Mouse (Mus musculus): ENCODE data around the gene Mrpl20. TPM values are rescaled to one million over a fixed set of nuclear protein-coding genes. Genes with fewer than 3 reads are reported as not detected.

The Mrpl20 gene
- 121 and 130 TPM in 2 replicates for polyA plus RNA-seq (2012; rRNA removed)

GRCm38 (mm10) chr4:155802741-155803339, at the start of gene Mrpl20:
Mrpl20 (plus strand) TSS chr4:155802878.

GRCm38 (mm10) chr4:155760613-155761355, 41.9 kb upstream of the Mrpl20 start, which contains the start of gene Atad3a:
Atad3a (minus strand) TSS chr4:155761093.

DNA sequence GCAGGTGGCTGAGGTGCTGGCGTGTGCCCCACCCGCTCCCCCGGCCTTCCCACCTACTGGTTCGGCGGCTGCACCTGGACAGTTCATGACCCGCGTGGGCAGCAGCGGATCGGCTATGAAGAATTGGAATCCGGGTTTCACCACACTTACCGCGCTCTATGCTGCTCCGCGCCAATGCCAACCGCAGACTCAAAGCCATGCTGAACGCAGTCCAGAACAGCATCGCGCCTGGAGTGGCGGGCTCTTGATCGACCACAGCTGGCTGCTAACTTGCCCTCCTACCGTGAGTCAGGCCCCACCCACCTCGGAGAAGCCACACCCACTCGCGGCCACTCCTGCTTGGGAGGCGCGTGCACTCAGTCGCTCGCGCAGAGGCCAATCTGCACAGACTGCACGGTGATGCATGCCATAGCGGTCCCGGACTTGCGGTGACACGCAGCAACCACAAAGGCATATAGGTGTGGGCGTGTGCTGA, 28.4 kb upstream of the Mrpl20 start, which contains the start of gene Vwa1:
Gene Vwa1, minus strand, starts transcription at position 419 of the 475 bp plus-strand sequence.

DNA sequence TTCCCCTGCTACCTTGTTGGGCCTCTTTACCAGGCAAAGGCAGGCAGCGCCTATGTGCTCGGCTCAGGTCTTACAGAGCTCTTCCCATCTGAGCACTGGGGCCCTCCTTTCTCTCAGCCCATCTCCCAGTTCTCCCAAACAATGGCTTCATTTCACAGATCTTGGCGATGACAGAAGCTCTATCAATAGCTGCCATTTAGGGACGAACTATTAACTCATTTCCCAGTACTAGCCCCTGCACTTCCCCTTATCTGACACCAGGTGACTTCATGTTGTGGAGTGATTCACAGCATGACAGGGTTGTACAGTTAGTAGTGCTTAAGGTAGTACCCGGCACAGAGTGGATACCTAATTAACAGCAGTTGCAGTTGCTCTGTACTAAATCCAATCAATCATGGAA, 16.9 kb upstream of the Mrpl20 start, which contains the start of gene Tmem88b:
Gene Tmem88b, minus strand, starts transcription at position 56 of the 400 bp plus-strand sequence.

DNA sequence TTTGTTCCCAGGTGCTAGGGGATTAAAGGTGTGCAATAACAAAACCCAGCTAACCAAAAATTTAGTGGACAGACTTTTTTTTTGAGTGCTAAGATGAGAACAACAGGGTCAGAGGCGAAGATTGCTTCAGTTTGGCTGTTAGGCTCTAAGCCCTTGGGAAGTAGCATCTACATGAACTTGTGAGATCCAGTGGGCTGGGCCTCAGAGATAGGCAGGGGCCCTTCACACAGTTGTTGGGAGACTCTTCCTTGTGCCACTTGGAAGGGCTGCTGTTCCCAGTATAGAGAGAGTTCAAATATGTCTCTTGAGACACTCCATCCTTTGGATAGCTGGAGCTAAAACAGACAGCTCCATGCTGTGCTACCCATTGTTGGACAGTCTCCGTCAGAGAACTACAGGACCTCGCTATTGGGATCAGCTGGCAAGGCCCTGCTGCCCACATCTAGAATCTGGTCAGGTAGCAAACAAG, 12.6 kb upstream of the Mrpl20 start, which contains the start of gene Ankrd65:
Gene Ankrd65, plus strand, starts transcription at position 419 of the 469 bp plus-strand sequence.

DNA sequence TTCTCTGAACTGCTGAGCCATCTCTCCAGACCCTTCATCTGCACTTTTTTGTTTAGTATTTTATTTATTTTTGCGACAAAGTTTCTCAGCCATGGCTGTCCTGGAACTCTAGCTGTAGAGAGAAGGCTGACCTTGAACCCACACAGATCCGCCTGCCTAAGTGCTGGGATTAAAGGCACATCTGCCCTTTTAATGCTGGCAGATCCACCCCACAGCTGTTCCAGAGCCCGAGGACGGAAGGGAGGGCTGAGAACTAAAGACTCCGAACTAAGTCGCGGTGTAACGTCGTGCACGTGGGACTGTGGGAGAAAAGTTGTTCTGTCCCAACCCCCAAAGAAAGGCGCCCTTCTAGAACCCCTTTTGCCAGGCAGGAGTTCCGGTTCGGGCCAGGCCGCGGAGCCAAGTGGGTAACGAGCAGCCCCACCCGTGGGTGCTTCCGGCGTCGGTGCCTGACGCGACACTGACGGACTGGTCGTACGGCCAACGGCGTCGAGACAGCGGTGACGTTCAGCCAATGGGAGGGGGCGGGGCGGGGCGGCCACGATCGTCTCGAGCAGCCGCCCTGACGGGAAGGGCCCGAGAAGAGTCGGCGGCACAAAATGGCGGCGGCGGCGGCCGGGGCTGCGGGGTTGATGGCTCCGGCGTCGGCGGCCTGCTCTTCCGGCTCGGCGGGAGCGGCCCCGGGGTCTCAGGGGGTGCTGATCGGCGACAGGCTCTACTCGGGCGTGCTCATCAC, 9.4 kb downstream of the Mrpl20 start, which contains the start of gene Ccnl2:
Gene Ccnl2, plus strand, starts transcription at position 561 of the 736 bp plus-strand sequence.

GRCm38 (mm10) chr4:155831205-155831766, 28.6 kb downstream of the Mrpl20 start, which contains the start of gene Aurkaip1:
Aurkaip1 (plus strand) TSS chr4:155831272.

GRCm38 (mm10) chr4:155839483-155839910, 36.8 kb downstream of the Mrpl20 start, which contains the start of gene Mxra8:
Mxra8 (plus strand) TSS chr4:155839680.

DNA sequence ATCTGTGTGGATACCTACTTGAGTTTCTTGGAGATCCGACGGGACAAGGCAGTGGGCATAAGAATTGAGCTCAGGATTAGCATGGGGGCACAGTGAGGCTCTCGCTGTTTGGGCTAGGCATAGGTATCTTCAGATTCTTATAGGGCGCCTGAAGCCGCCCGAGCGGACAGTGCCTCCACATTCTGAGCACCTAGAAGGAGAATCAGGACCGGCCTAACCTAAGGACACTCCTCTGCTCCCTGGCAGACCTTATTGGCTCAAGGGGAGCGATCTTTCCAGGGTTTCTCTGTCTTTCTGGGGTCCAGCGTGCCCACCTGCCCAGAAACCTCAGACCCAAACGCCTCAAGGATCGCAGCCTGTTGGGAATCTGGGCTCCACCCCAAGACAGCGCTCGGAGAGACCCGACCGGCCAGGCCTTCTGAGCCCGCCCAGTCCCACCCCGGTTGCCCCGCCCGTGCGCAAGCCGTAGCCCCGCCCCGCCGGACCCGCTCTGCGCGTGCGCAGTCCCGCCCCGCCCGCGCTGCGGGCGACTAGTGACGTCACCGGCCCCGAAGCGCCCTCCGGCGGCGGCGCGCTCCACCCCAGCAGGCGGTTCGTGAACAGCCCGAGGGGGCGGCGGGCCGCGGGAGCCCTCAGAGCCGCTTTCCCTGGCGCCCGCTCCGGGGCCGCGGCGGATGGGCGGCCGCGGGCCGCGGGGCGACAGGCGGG, 44.3 kb downstream of the Mrpl20 start, which contains the start of gene Dvl1:
Gene Dvl1, plus strand, starts transcription at position 532 of the 708 bp plus-strand sequence.

Other genes with a start within 250 kb of the Mrpl20 start
- 80.8 and 92.1 TPM in 2 replicates for gene Nadk, start 240.5 kb upstream of the Mrpl20 start, polyA plus RNA-seq (2012; rRNA removed)
- gene Slc35e2, start 201.5 kb upstream of the Mrpl20 start, polyA plus RNA-seq (2012; rRNA removed) = 15.5 and 15.9 TPM in 2 replicates
- 56.1 and 63.3 TPM in 2 replicates for gene Cdk11b, start 178.0 kb upstream of the Mrpl20 start, polyA plus RNA-seq (2012; rRNA removed)
- gene Gm10563, start 157.5 kb upstream of the Mrpl20 start, polyA plus RNA-seq (2012; rRNA removed) = not detected in 2 replicates
- 9.1 and 13.0 TPM in 2 replicates for gene Mmp23, start 149.5 kb upstream of the Mrpl20 start, polyA plus RNA-seq (2012; rRNA removed)
- 91.5 and 97.1 TPM in 2 replicates for gene Mib2, start 133.7 kb upstream of the Mrpl20 start, polyA plus RNA-seq (2012; rRNA removed)
- 22.4 and 26.6 TPM in 2 replicates for gene Fndc10, start 108.5 kb upstream of the Mrpl20 start, polyA plus RNA-seq (2012; rRNA removed)
- 122 and 133 TPM in 2 replicates for gene Ssu72, start 98.1 kb upstream of the Mrpl20 start, polyA plus RNA-seq (2012; rRNA removed)
- gene Tmem240, start 68.1 kb upstream of the Mrpl20 start, polyA plus RNA-seq (2012; rRNA removed) = 26.3 and 28.4 TPM in 2 replicates
- gene Atad3a, start 41.8 kb upstream of the Mrpl20 start, polyA plus RNA-seq (2012; rRNA removed) = 107 TPM in 2 replicates
- gene Vwa1, start 28.2 kb upstream of the Mrpl20 start, polyA plus RNA-seq (2012; rRNA removed) = 18.5 and 19.0 TPM in 2 replicates
- gene Tmem88b, start 17.0 kb upstream of the Mrpl20 start, polyA plus RNA-seq (2012; rRNA removed) = 0.98 and 1.3 TPM in 2 replicates
- gene Ankrd65, start 12.4 kb upstream of the Mrpl20 start, polyA plus RNA-seq (2012; rRNA removed) = 0.06 TPM in 1 of 2 replicates, not detected in the other
- 221 and 226 TPM in 2 replicates for gene Ccnl2, start 9.6 kb downstream of the Mrpl20 start, polyA plus RNA-seq (2012; rRNA removed)
- gene Aurkaip1, start 28.4 kb downstream of the Mrpl20 start, polyA plus RNA-seq (2012; rRNA removed) = 107 and 111 TPM in 2 replicates
- gene Mxra8, start 36.8 kb downstream of the Mrpl20 start, polyA plus RNA-seq (2012; rRNA removed) = 46.6 and 77.3 TPM in 2 replicates
- gene Dvl1, start 44.5 kb downstream of the Mrpl20 start, polyA plus RNA-seq (2012; rRNA removed) = 149 and 150 TPM in 2 replicates
- gene Tas1r3, start 60.5 kb downstream of the Mrpl20 start, polyA plus RNA-seq (2012; rRNA removed) = 0.53 and 0.79 TPM in 2 replicates
- gene Cptp, start 66.6 kb downstream of the Mrpl20 start, polyA plus RNA-seq (2012; rRNA removed) = 20.1 and 21.9 TPM in 2 replicates
- 67.9 and 76.2 TPM in 2 replicates for gene Ints11, start 66.7 kb downstream of the Mrpl20 start, polyA plus RNA-seq (2012; rRNA removed)
- 87.2 and 88.3 TPM in 2 replicates for gene Pusl1, start 88.9 kb downstream of the Mrpl20 start, polyA plus RNA-seq (2012; rRNA removed)
- 101 and 108 TPM in 2 replicates for gene Acap3, start 88.9 kb downstream of the Mrpl20 start, polyA plus RNA-seq (2012; rRNA removed)
- 117 and 126 TPM in 2 replicates for gene Ube2j2, start 141.0 kb downstream of the Mrpl20 start, polyA plus RNA-seq (2012; rRNA removed)
- gene C1qtnf12, start 159.4 kb downstream of the Mrpl20 start, polyA plus RNA-seq (2012; rRNA removed) = 9.6 and 14.8 TPM in 2 replicates
- gene B3galt6, start 189.8 kb downstream of the Mrpl20 start, polyA plus RNA-seq (2012; rRNA removed) = 15.3 and 15.5 TPM in 2 replicates
- gene Sdf4, start 190.0 kb downstream of the Mrpl20 start, polyA plus RNA-seq (2012; rRNA removed) = 57.2 and 69.7 TPM in 2 replicates
- 3.8 and 3.9 TPM in 2 replicates for gene Tnfrsf4, start 211.0 kb downstream of the Mrpl20 start, polyA plus RNA-seq (2012; rRNA removed)
- gene Tnfrsf18, start 223.3 kb downstream of the Mrpl20 start, polyA plus RNA-seq (2012; rRNA removed) = 0.29 and 0.54 TPM in 2 replicates

Measured in central nervous system, embryonic 14 days (tissue).